Mouse (Mus musculus) spleen, postnatal 10 days (tissue): ENCODE measurements around the gene Prph.

Source experiments
- DNase-seq, 2 experiments: peaks; one replicate each; pipeline ENCODE4 v3.0.0; 2021 to 2022; ENCODE audit warnings: low spot score in 2 of 2

Prph gene

GRCm38 (mm10) chr15:99055040-99055439 is at the start of gene Prph:
Gene Prph (plus strand): TSS chr15:99055174.
- DNase-seq: no peak

GRCm38 (mm10) chr15:99008801-99009241 is 46.2 kb upstream of the Prph start:
- peak in 1 of 2 experiments; percentile 39 for DNase-seq

- DNase-seq: no peak
Observed at GRCm38 (mm10) chr15:99010896-99011295, 44.1 kb upstream of the Prph start.

GRCm38 (mm10) chr15:99011946-99012345 is 43.0 kb upstream of the Prph start:
- DNase-seq: no peak

GRCm38 (mm10) chr15:99014496-99015030 is 40.4 kb upstream of the Prph start:
- DNase-seq: no peak

- DNase-seq: no peak
Observed at GRCm38 (mm10) chr15:99017355-99017761, 37.6 kb upstream of the Prph start.

GRCm38 (mm10) chr15:99017986-99018385 is 37.0 kb upstream of the Prph start:
- no peak for DNase-seq

- DNase-seq: no peak
Observed at GRCm38 (mm10) chr15:99018630-99019029, 36.3 kb upstream of the Prph start.

- no peak for DNase-seq
Observed at GRCm38 (mm10) chr15:99019436-99019835, 35.5 kb upstream of the Prph start.

- no peak for DNase-seq
Observed at GRCm38 (mm10) chr15:99020171-99020570, 34.8 kb upstream of the Prph start.

- DNase-seq: no peak
Observed at GRCm38 (mm10) chr15:99021255-99021654, 33.7 kb upstream of the Prph start.

- DNase-seq: peak; percentile 78 to 92
Observed at GRCm38 (mm10) chr15:99024668-99025314, 30.2 kb upstream of the Prph start.

- no peak for DNase-seq
Observed at GRCm38 (mm10) chr15:99025414-99025813, 29.6 kb upstream of the Prph start.

- peak; percentile 49 to 85 for DNase-seq
Observed at GRCm38 (mm10) chr15:99026259-99026658, 28.7 kb upstream of the Prph start.

GRCm38 (mm10) chr15:99027116-99027515 is 27.9 kb upstream of the Prph start:
- no peak for DNase-seq

GRCm38 (mm10) chr15:99028874-99029458 is 26.0 kb upstream of the Prph start:
- peak; percentile 47 to 51 for DNase-seq

GRCm38 (mm10) chr15:99029619-99030584 is 25.1 kb upstream of the Prph start, which contains the start of gene Tuba1c:
Gene Tuba1c (plus strand): TSS chr15:99029891.
- DNase-seq: peak; percentile 95 to 96

GRCm38 (mm10) chr15:99030585-99031387 is 24.2 kb upstream of the Prph start:
- peak; percentile 64 to 75 for DNase-seq

- no peak for DNase-seq
Observed at GRCm38 (mm10) chr15:99031388-99031675, 23.6 kb upstream of the Prph start.

GRCm38 (mm10) chr15:99032041-99032725 is 22.8 kb upstream of the Prph start:
- no peak for DNase-seq
